Mouse (Mus musculus): ENCODE measurements around the gene Gm17581. TPM values are rescaled to one million over a fixed set of nuclear protein-coding genes. Genes with fewer than 3 reads are reported as not detected.
"Not testable (repeated sequence)": the region's sequence is repeated elsewhere in the genome, so short reads cannot be mapped to it uniquely, and the experiment has no call there.

Gene Gm17581
- not detected in 2 replicates for polyA plus RNA-seq (2014; fragmentation: Nextera tagmentation; extraction: Ambion mirVana)

DNA sequence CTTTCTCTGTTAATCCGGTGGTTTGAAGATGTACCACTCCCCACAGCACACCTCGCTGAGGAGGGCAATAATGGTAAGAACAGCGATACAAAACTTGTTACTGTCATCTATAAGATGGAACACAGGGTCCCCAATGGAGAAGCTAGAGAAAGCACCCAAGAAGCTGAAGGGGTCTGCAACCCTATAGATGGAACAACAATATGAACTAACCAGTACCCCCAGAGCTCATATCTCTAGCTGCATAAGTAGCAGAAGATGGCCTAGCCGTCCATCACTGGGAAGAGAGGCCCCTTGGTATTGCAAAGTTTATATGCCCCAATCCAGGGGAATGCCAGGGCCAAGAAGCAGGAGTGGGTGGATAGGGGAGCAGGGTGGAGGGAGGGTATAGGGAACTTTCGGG, at the start of gene Gm17581:
Gene Gm17581 (minus strand): TSS at position 101 of the 400 bp plus-strand sequence.
- not testable (repeated sequence) for H3K27ac ChIP-seq (ENCODE audit: low read depth, low read length); DNase-seq (ENCODE audit: low spot score); ATAC-seq; H3K36me3 ChIP-seq (ENCODE audit: control insufficient read depth, insufficient read depth, low read length); H3K9me3 ChIP-seq (replicated peaks; ENCODE audit: control insufficient read depth, low read length); H3K27me3 ChIP-seq (replicated peaks; ENCODE audit: control insufficient read depth, insufficient read depth, low read length); H3K4me3 ChIP-seq (ENCODE audit: low read depth, low read length); H3K4me2 ChIP-seq (ENCODE audit: low read length); H3K9ac ChIP-seq (ENCODE audit: low read length); H3K4me1 ChIP-seq (ENCODE audit: control insufficient read depth, insufficient read depth, low read length)
- 86% methylated on average over 5 of the region's 5 CpGs for WGBS

DNA sequence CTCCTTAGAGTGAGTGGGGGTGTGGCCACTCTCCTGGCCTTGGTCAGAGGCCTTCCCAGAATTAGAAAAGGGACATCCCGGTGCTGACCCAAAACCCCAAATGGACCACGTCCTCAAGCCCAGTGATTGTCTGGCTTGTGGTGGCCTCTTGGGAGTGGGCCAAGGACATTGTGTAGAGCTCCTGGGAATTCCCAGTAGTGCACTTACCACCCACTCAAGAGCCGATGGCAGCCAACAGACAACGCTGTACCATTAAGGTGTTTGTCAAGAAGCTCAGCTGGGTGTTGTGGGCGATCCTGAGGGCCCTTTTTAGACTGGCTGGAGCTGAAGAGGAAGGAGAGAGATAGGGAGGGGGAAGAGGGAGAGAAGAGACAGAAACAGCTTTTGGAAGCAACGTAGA, 48.9 kb upstream of the Gm17581 start:
- H3K4me1 ChIP-seq (ENCODE audit: control insufficient read depth, insufficient read depth, low read length): 0 out of 2 replicates have a peak, but pooled peaks cover 3% of the 10 kb centered on the region
- no peak overlapping the region for H3K9ac ChIP-seq (ENCODE audit: low read length)
- no peak overlapping the region for H3K4me3 ChIP-seq (ENCODE audit: low read depth, low read length)
- WGBS: 79% methylated on average over 6 of the region's 6 CpGs
- H3K36me3 ChIP-seq (ENCODE audit: control insufficient read depth, insufficient read depth, low read length): no peaks in the 10 kb centered on the region
- no peak for DNase-seq (ENCODE audit: low spot score)
- ATAC-seq: no peak
- no peaks in the 10 kb centered on the region for H3K9me3 ChIP-seq (replicated peaks; ENCODE audit: control insufficient read depth, low read length)
- no peak overlapping the region for H3K27ac ChIP-seq (ENCODE audit: low read depth, low read length)
- H3K27me3 ChIP-seq (replicated peaks; ENCODE audit: control insufficient read depth, insufficient read depth, low read length): no peaks in the 10 kb centered on the region
- no peak overlapping the region for H3K4me2 ChIP-seq (ENCODE audit: low read length)

DNA sequence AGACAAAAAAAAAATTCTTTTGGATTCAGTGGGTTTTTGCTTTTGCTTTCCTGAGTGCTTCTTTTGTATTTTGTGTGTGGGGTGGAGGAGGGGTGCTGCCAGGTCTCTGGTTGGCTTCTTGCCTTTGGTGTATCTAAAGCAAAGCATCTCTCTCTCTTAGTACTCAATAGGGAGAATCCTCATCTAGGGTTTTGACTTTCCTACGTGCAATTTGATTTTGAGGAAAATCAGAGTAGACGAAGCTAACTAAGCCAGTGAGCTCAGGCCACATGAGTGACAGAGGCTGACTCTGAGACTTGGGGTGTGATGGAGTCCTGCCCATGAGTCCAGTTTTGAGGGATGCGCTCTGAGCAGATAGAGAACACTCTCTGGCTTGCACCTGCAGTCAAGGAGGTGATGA, 43.8 kb upstream of the Gm17581 start:
- Histone ChIP-seq H3K4me1 (ENCODE audit: control insufficient read depth, insufficient read depth, low read length) (peaks cover 2% of the 10 kb centered on the region; the same call in 1 of the 2 replicates), H3K4me2 (ENCODE audit: low read length) (no peak overlapping the region), H3K9ac (ENCODE audit: low read length) (no peak overlapping the region), H3K9me3 (replicated peaks; ENCODE audit: control insufficient read depth, low read length) (no peaks in the 10 kb centered on the region), H3K36me3 (ENCODE audit: control insufficient read depth, insufficient read depth, low read length) (no peaks in the 10 kb centered on the region), H3K27me3 (replicated peaks; ENCODE audit: control insufficient read depth, insufficient read depth, low read length) (peaks cover 5% of the 10 kb centered on the region; the same call in 1 of the 2 replicates), H3K4me3 (ENCODE audit: low read depth, low read length) (no peak overlapping the region), H3K27ac (ENCODE audit: low read depth, low read length) (no peak overlapping the region)
- WGBS: 86% methylated on average over 3 of the region's 3 CpGs
- ATAC-seq: no peak
- no peak for DNase-seq (ENCODE audit: low spot score)

DNA sequence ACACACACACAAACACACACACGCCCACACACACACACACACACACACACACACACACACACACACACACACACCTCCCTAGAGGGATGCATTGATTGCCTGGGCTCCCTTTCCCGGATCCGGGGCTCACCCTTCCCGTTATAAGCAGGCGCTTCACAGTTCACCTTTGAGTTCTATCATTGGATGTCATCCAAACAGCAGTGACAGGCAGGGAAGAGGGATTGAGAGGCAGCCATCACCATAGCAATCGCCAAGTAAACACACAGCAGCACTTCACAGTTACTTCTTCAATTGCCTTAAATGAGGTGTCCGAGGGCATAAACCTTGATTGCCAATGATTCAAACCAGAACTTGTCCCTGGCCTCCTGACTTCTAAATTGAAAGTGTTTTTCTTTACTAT, 43.4 kb upstream of the Gm17581 start:
- DNase-seq (ENCODE audit: low spot score) (peak; percentile 54), ATAC-seq (no peak)
- no peak overlapping the region for H3K4me2 ChIP-seq (ENCODE audit: low read length)
- no peak overlapping the region for H3K9ac ChIP-seq (ENCODE audit: low read length)
- peaks cover 6% of the 10 kb centered on the region; the same call in 1 of the 2 replicates for H3K27me3 ChIP-seq (replicated peaks; ENCODE audit: control insufficient read depth, insufficient read depth, low read length)
- H3K4me3 ChIP-seq (ENCODE audit: low read depth, low read length): no peak overlapping the region
- WGBS: 50% methylated on average over 7 of the region's 7 CpGs
- no peak overlapping the region for H3K27ac ChIP-seq (ENCODE audit: low read depth, low read length)
- H3K4me1 ChIP-seq (ENCODE audit: control insufficient read depth, insufficient read depth, low read length): peaks cover 2% of the 10 kb centered on the region; the same call in 1 of the 2 replicates
- no peaks in the 10 kb centered on the region for H3K9me3 ChIP-seq (replicated peaks; ENCODE audit: control insufficient read depth, low read length)
- no peaks in the 10 kb centered on the region for H3K36me3 ChIP-seq (ENCODE audit: control insufficient read depth, insufficient read depth, low read length)

- Histone ChIP-seq H3K27me3 (replicated peaks; ENCODE audit: control insufficient read depth, insufficient read depth, low read length) (peaks cover 6% of the 10 kb centered on the region), H3K27ac (ENCODE audit: low read depth, low read length) (no peak overlapping the region), H3K4me2 (ENCODE audit: low read length) (no peak overlapping the region), H3K9ac (ENCODE audit: low read length) (no peak overlapping the region), H3K4me3 (ENCODE audit: low read depth, low read length) (no peak overlapping the region), H3K9me3 (replicated peaks; ENCODE audit: control insufficient read depth, low read length) (no peaks in the 10 kb centered on the region), H3K36me3 (ENCODE audit: control insufficient read depth, insufficient read depth, low read length) (no peaks in the 10 kb centered on the region), H3K4me1 (ENCODE audit: control insufficient read depth, insufficient read depth, low read length) (peaks cover 2% of the 10 kb centered on the region; the same call in 1 of the 2 replicates)
- ATAC-seq (no peak), DNase-seq (ENCODE audit: low spot score) (no peak)
- 64% methylated on average over 6 of the region's 6 CpGs for WGBS
These were observed 42.3 kb upstream of the Gm17581 start for GRCm38 (mm10) chr2:155778004-155778403.

DNA sequence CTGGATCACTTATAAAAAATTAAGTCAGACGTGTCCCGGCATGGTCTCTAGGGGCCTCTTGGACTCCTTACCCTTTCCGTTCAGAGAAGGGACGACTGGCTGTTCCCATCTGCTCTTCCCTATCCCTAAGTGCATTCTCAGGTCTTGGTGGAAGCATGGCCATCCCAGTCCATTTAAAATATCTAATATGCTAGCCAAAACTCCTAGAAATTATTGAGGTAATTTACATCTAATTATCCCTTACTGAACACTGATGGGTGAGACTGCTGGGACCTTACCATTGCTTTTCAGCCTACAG, 42.0 kb upstream of the Gm17581 start:
- DNase-seq (ENCODE audit: low spot score): no peak
- Histone ChIP-seq H3K27me3 (replicated peaks; ENCODE audit: control insufficient read depth, insufficient read depth, low read length) (peaks cover 6% of the 10 kb centered on the region), H3K4me2 (ENCODE audit: low read length) (no peak overlapping the region), H3K9ac (ENCODE audit: low read length) (no peak overlapping the region), H3K36me3 (ENCODE audit: control insufficient read depth, insufficient read depth, low read length) (no peaks in the 10 kb centered on the region), H3K27ac (ENCODE audit: low read depth, low read length) (no peak overlapping the region), H3K9me3 (replicated peaks; ENCODE audit: control insufficient read depth, low read length) (no peaks in the 10 kb centered on the region), H3K4me1 (ENCODE audit: control insufficient read depth, insufficient read depth, low read length) (peaks cover 2% of the 10 kb centered on the region; the same call in 1 of the 2 replicates), H3K4me3 (ENCODE audit: low read depth, low read length) (no peak overlapping the region)
- ATAC-seq: no peak
- WGBS: 77% methylated on average over 4 of the region's 4 CpGs

- no peaks in the 10 kb centered on the region for H3K36me3 ChIP-seq (ENCODE audit: control insufficient read depth, insufficient read depth, low read length)
- 0 out of 2 replicates have a peak overlapping the region, but pooled peaks have one; percentile 79 for H3K4me2 ChIP-seq (ENCODE audit: low read length)
- H3K27ac ChIP-seq (ENCODE audit: low read depth, low read length): no peak overlapping the region
- H3K9ac ChIP-seq (ENCODE audit: low read length): no peak overlapping the region
- ATAC-seq: no peak
- H3K4me1 ChIP-seq (ENCODE audit: control insufficient read depth, insufficient read depth, low read length): peaks cover 2% of the 10 kb centered on the region; the same call in 1 of the 2 replicates
- 71% methylated on average over 10 of the region's 10 CpGs for WGBS
- H3K4me3 ChIP-seq (ENCODE audit: low read depth, low read length): no peak overlapping the region; the same call in 1 of the 2 replicates
- H3K27me3 ChIP-seq (replicated peaks; ENCODE audit: control insufficient read depth, insufficient read depth, low read length): peaks cover 6% of the 10 kb centered on the region
- DNase-seq (ENCODE audit: low spot score): no peak
- no peaks in the 10 kb centered on the region for H3K9me3 ChIP-seq (replicated peaks; ENCODE audit: control insufficient read depth, low read length)
These were observed 41.4 kb upstream of the Gm17581 start for GRCm38 (mm10) chr2:155776824-155777687.

DNA sequence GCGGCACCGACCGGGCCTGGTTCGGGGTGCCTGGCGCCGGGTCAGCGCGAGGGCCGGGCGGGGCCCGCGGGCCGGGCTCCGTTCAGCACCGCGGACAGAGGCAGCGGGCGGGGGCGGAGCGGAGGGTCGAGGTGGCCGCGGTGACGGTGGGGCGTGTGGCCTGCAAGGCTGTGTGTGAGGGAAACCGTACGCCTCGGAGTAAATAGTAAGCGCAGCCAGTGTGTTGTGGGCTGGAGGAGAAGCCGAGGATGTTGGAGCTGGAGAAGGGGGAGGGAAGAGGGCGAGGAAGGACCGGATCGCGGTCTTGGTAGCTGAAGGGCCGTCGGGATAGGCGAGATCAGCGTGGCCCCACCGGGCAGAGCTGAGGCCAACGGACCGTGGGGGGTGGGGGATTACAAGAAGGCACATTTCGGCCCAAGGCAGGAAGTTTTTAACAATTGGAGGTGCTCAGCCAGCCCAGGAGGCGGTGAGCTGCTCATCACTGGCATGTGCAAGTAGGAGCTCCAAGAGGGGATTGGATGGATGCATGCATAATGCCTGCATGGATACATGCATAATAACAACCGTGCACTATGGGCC, 40.1 kb upstream of the Gm17581 start:
- peaks cover 6% of the 10 kb centered on the region for H3K27me3 ChIP-seq (replicated peaks; ENCODE audit: control insufficient read depth, insufficient read depth, low read length)
- H3K4me3 ChIP-seq (ENCODE audit: low read depth, low read length): peak overlapping the region; percentile 62
- peaks cover 2% of the 10 kb centered on the region; the same call in 1 of the 2 replicates for H3K4me1 ChIP-seq (ENCODE audit: control insufficient read depth, insufficient read depth, low read length)
- peak overlapping the region; percentile 79 for H3K4me2 ChIP-seq (ENCODE audit: low read length)
- peak; percentile 69 for DNase-seq (ENCODE audit: low spot score)
- peak overlapping the region; percentile 87 for H3K9ac ChIP-seq (ENCODE audit: low read length)
- no peaks in the 10 kb centered on the region for H3K9me3 ChIP-seq (replicated peaks; ENCODE audit: control insufficient read depth, low read length)
- no peaks in the 10 kb centered on the region for H3K36me3 ChIP-seq (ENCODE audit: control insufficient read depth, insufficient read depth, low read length)
- WGBS: under 1% methylated on average over 43 of the region's 44 CpGs
- peak overlapping the region; percentile 74 for H3K27ac ChIP-seq (ENCODE audit: low read depth, low read length)
- peak; percentile 81 for ATAC-seq
